Mouse (Mus musculus) central nervous system, embryonic 11.5 days (tissue): ENCODE data around the gene Ammecr1. TPM values are rescaled to one million over a fixed set of nuclear protein-coding genes. Genes with fewer than 3 reads are reported as not detected.

Experiments used
- polyA plus RNA-seq: library from polyadenylated mRNA; depleted of rRNA; stranded (reverse); fragments of >200 nt; gene quantifications from 2 replicates; pipeline ENCODE4 v1.2.3, GENCODE M21; 2012; rRNA removed

The Ammecr1 gene
- polyA plus RNA-seq: 4.2 and 6.8 TPM in 2 replicates

DNA sequence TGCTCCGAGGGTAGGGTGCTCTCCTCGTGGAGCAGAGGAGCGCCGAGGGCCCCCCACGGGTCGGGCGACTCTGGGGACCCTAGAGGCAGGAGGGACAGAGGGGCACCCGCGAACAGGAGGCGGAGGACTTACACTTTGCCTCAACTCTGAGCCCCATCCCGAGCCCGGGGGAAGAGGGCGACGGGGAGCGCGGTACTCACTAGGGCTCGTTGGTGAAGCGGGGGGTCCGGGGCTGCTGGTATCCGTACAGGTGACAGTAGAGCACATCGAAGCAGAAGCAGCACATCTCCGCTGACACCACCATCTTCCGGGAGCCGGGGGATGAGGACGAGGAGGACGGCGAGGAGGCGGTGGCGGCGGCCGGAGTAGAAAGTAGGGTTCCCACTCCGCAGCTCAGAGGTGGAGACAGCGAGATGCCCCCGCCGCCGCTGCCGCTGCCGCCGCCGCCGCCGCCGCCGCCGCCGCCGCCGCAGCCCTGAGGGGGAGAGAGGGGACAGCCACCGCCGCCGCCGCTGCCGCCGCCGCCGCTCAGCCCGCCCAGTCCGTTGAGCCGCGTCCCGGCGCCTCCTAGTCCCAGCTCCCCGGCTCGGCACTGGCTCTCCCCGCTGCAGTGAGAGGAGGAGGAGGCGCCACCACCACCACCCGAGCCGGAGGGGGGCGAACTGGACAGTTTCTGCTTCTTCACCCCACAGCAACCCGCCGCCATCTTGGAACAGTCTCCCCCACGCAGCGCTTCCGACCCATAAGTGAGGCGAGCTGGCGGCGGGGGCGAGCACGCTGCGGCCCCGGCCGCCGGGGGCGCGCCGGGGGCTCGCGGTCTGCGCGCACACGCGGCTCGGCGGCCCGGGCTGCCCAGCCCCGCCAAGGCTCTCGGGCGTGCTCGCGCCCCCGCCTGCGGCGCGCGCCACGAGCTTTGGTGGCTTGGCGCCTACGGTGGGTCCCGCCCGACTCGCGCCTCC lies at the start of gene Ammecr1:
Gene Ammecr1 (minus strand): TSS at position 721 of the 959 bp plus-strand sequence.

Other genes starting within 250 kb of the Ammecr1 start
- 0.26 and 0.53 TPM in 2 replicates for gene Rtl9, start 132.9 kb upstream of the Ammecr1 start, polyA plus RNA-seq